Mouse (Mus musculus): ENCODE results near the gene Chst5.
"Not testable (repeated sequence)": the region's sequence is repeated elsewhere in the genome, so short reads cannot be mapped to it uniquely, and the experiment has no call there.

The Chst5 gene

GRCm38 (mm10) chr8:111875758-111876157 lies 34.5 kb downstream of the Chst5 start:
- DNase-seq (ENCODE audit: low spot score in 2 of 2), result no peak

- DNase-seq (ENCODE audit: low spot score in 2 of 2), result no peak
Measured at GRCm38 (mm10) chr8:111871278-111871677, 39.0 kb downstream of the Chst5 start.

- no peak for DNase-seq (ENCODE audit: low spot score in 2 of 2)
Measured at GRCm38 (mm10) chr8:111870379-111870778, 39.9 kb downstream of the Chst5 start.

- DNase-seq (ENCODE audit: low spot score in 2 of 2), result no peak
Measured at GRCm38 (mm10) chr8:111868664-111869063, 41.6 kb downstream of the Chst5 start.

- no peak for DNase-seq (ENCODE audit: low spot score in 2 of 2)
Measured at GRCm38 (mm10) chr8:111865857-111866256, 44.4 kb downstream of the Chst5 start.

GRCm38 (mm10) chr8:111865130-111865852 lies 45.0 kb downstream of the Chst5 start:
- DNase-seq (ENCODE audit: low spot score in 2 of 2), result no peak

GRCm38 (mm10) chr8:111864648-111865047 lies 45.6 kb downstream of the Chst5 start:
- no peak for DNase-seq (ENCODE audit: low spot score in 2 of 2)

GRCm38 (mm10) chr8:111863280-111863679 lies 47.0 kb downstream of the Chst5 start:
- no peak for DNase-seq (ENCODE audit: low spot score in 2 of 2)

GRCm38 (mm10) chr8:111855977-111856376 lies 54.3 kb downstream of the Chst5 start:
- no peak for DNase-seq (ENCODE audit: low spot score in 2 of 2)

GRCm38 (mm10) chr8:111853861-111854501 lies 56.3 kb downstream of the Chst5 start, which contains the start of gene Cfdp1:
Gene Cfdp1 (minus strand): TSS chr8:111854291.
- DNase-seq (ENCODE audit: low spot score in 2 of 2), result peak; percentile 94 to 96

GRCm38 (mm10) chr8:111853219-111853618 lies 57.0 kb downstream of the Chst5 start:
- not testable (repeated sequence) for DNase-seq (ENCODE audit: low spot score in 2 of 2)

GRCm38 (mm10) chr8:111846746-111847145 lies 63.5 kb downstream of the Chst5 start:
- DNase-seq (ENCODE audit: low spot score in 2 of 2), result no peak
